7 mouse cellular contexts compared by ENCODE assay signal in the genomic region with DNA sequence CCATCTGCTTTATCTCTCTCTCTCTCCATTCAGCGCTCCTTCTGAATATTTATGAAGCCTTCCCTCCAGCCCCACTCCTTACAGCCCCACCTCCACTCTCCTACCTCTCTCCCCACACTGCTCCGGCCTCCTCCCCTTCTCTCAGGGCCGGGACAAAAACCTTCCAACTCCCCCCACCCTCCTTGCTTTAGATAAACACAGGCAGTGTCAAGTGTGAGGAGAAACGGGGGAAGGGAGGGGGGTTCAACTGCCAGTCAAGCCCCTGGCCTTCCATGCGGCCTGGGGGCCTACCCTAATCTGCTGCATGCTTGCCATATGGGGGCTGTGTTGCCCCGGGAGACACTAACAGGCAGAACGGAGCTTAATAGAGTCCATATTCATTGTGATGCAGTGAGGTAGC. TPM values are rescaled to one million over a fixed set of nuclear protein-coding genes. Genes with fewer than 3 reads are reported as not detected.
DNase-seq lines count a peak whose midpoint lies in the region; ATAC-seq and TF ChIP-seq lines count a peak whose summit lies in the region.

No protein-coding gene starts in this region.

- WGBS in embryonic facial prominence, embryonic 11.5 days, result 1% methylated on average over 7 of the region's 7 CpGs
- 2% methylated on average over 7 of the region's 7 CpGs for WGBS in hindbrain, embryonic 15.5 days
- WGBS in olfactory bulb, adult 2 months, result 15% methylated on average over 7 of the region's 7 CpGs

- ATAC-seq in embryonic facial prominence, embryonic 11.5 days (replicated peaks; ENCODE audit: insufficient number of reproducible peaks, low FRiP score, low TSS enrichment, low read depth), result peak; percentile 95
- ATAC-seq in hindbrain, embryonic 15.5 days (ENCODE audit: low FRiP score, low read depth), result peak; percentile 91

- peak overlapping the region; percentile 6; the same call in 1 of the 2 replicates for H3K4me3 ChIP-seq in embryonic facial prominence, embryonic 11.5 days (ENCODE audit: low read depth, low read length)
- H3K4me3 ChIP-seq in hindbrain, embryonic 15.5 days, result peak overlapping the region; percentile 33
- H3K4me3 ChIP-seq in olfactory bulb, adult 2 months (ENCODE audit: insufficient read depth, low read depth, low read length), result peak overlapping the region; percentile 31

- H3K4me1 ChIP-seq in embryonic facial prominence, embryonic 11.5 days (ENCODE audit: control insufficient read depth, insufficient read depth, low read length), result peaks cover 2% of the 10 kb centered on the region
- peaks cover 62% of the 10 kb centered on the region for H3K4me1 ChIP-seq in hindbrain, embryonic 15.5 days (replicated peaks)
- H3K4me1 ChIP-seq in olfactory bulb, adult 2 months (ENCODE audit: control insufficient read depth, insufficient read depth, low read length), result peaks cover 21% of the 10 kb centered on the region

- peak; percentile 87 for DNase-seq in left cerebral cortex, postnatal 4 days
- DNase-seq in left cerebral cortex, adult 18-20 months (ENCODE audit: low spot score in 2 of 2), result no peak
- peak; percentile 95 for DNase-seq in embryonic facial prominence, embryonic 11.5 days (ENCODE audit: low spot score)
- no peak for DNase-seq in testis, postnatal 14 days (ENCODE audit: low spot score)
- DNase-seq in T-cell, adult 2 months (ENCODE audit: low spot score), result no peak

- no peaks in the 10 kb centered on the region for H3K9me3 ChIP-seq in embryonic facial prominence, embryonic 11.5 days (replicated peaks; ENCODE audit: control insufficient read depth, low read length)
- H3K9me3 ChIP-seq in hindbrain, embryonic 15.5 days, result no peaks in the 10 kb centered on the region

- TF ChIP-seq POLR2A in olfactory bulb, adult 2 months (IDR thresholded peaks at IDR 0.05; ENCODE audit: insufficient read depth, low read depth, low read length), result no peak

- peak overlapping the region; percentile 76 for H3K27ac ChIP-seq in embryonic facial prominence, embryonic 11.5 days (replicated peaks; ENCODE audit: low read depth, low read length)
- peak overlapping the region; percentile 83 for H3K27ac ChIP-seq in hindbrain, embryonic 15.5 days (replicated peaks)
- no peak overlapping the region for H3K27ac ChIP-seq in olfactory bulb, adult 2 months (ENCODE audit: insufficient read depth, low read depth, low read length)

- intact Hi-C loops in left cerebral cortex, postnatal 4 days (cut with DNase I), result no loop called here

- TF ChIP-seq CTCF in olfactory bulb, adult 2 months (IDR thresholded peaks at IDR 0.05; ENCODE audit: insufficient read depth, low read depth, low read length), result no peak

- peak overlapping the region; percentile 40 for H3K4me2 ChIP-seq in embryonic facial prominence, embryonic 11.5 days (ENCODE audit: low read depth, low read length)
- H3K4me2 ChIP-seq in hindbrain, embryonic 15.5 days, result peak overlapping the region; percentile 57

- no peaks in the 10 kb centered on the region for H3K27me3 ChIP-seq in embryonic facial prominence, embryonic 11.5 days (ENCODE audit: control insufficient read depth, insufficient read depth, low read length)
- H3K27me3 ChIP-seq in hindbrain, embryonic 15.5 days, result no peaks in the 10 kb centered on the region

- no peaks in the 10 kb centered on the region; the same call in 1 of the 2 replicates for H3K36me3 ChIP-seq in embryonic facial prominence, embryonic 11.5 days (replicated peaks; ENCODE audit: control insufficient read depth, insufficient read depth, low read depth, low read length)
- no peaks in the 10 kb centered on the region for H3K36me3 ChIP-seq in hindbrain, embryonic 15.5 days

- H3K9ac ChIP-seq in embryonic facial prominence, embryonic 11.5 days (replicated peaks; ENCODE audit: low read length), result peak overlapping the region; percentile 28; the same call in 1 of the 2 replicates
- H3K9ac ChIP-seq in hindbrain, embryonic 15.5 days, result peak overlapping the region; percentile 42

RNA-seq across cellular contexts. Expression of gene Boc, which starts 27.9 kb away (rescaled TPM):
- total RNA-seq in left cerebral cortex, postnatal 4 days (2021), result 10 to 100 TPM; 20.0 to 22.4 TPM
- 10 to 100 TPM; 19.5 to 23.5 TPM for total RNA-seq in left cerebral cortex, adult 18-20 months (2021)
- 19.5 and 20.7 TPM in 2 replicates for polyA plus RNA-seq in embryonic facial prominence, embryonic 11.5 days (2014; fragmentation: Nextera tagmentation; extraction: Ambion mirVana)
- polyA plus RNA-seq in hindbrain, embryonic 15.5 days (2015; fragmentation: Nextera tagmentation; extraction: Ambion mirVana), result 15.8 and 19.4 TPM in 2 replicates
- not detected in 2 replicates for polyA plus RNA-seq in olfactory bulb, adult 2 months (2012; ENCODE audit: insufficient read depth, insufficient read length, low replicate concordance, missing spikeins)

Comparison
In these comparisons a context has a peak if more than half of its experiments do, and no peak if none do; other contexts are left out.
1. DNase-seq: peak in left cerebral cortex, postnatal 4 days (single experiment) and embryonic facial prominence, embryonic 11.5 days (single experiment); none in left cerebral cortex, adult 18-20 months (0 of 2), testis, postnatal 14 days (single experiment) and T-cell, adult 2 months (single experiment).
2. RNA of gene Boc, which starts 27.9 kb away (polyA plus RNA-seq): 19.5 to 20.7 TPM in embryonic facial prominence, embryonic 11.5 days and 15.8 to 19.4 TPM in hindbrain, embryonic 15.5 days; not detected in olfactory bulb, adult 2 months; every median in the first group is over 10 times any median in the second.
3. Peak in every context shown above with its lines, with median percentiles within 50 percentile points of each other: H3K4me3 ChIP-seq.